Mouse (Mus musculus) intestine, postnatal 0 days (tissue): ENCODE data around the gene Gpr180. TPM values are rescaled to one million over a fixed set of nuclear protein-coding genes. Genes with fewer than 3 reads are reported as not detected.

Source experiments
- ATAC-seq: fragments of 200-750 bp; cut with Nextera tagmentation; 2 replicates; pipeline ENCODE4 v1.8.0; 2017; ENCODE audit warnings: mild to moderate bottlenecking, moderate TSS enrichment, moderate library complexity
- H3K27ac ChIP-seq: fragments of 300-500 bp; sonication (generic); 2 replicates; pipeline ENCODE4 v1.5.1; 2014; ENCODE audit warnings: mild to moderate bottlenecking, low read depth, low read length, moderate library complexity
- H3K27me3 ChIP-seq: fragments of 300-500 bp; sonication (generic); replicated peaks from 2 replicates; pipeline ENCODE4 v1.6.1; 2014; ENCODE audit warnings: low read length, mixed read lengths; ENCODE audit not compliant: control insufficient read depth, insufficient read depth
- H3K36me3 ChIP-seq: fragments of 300-500 bp; sonication (generic); 2 replicates; pipeline ENCODE4 v1.6.1; 2014; ENCODE audit warnings: mild to moderate bottlenecking, moderate library complexity; ENCODE audit not compliant: control insufficient read depth, insufficient read depth
- H3K4me1 ChIP-seq: fragments of 300-500 bp; sonication (generic); replicated peaks from 2 replicates; pipeline ENCODE4 v1.6.1; 2014; ENCODE audit warnings: antibody characterized with exemption, low read length, mixed read lengths; ENCODE audit not compliant: control insufficient read depth, insufficient read depth
- H3K4me2 ChIP-seq: fragments of 300-500 bp; sonication (generic); replicated peaks from 2 replicates; pipeline ENCODE4 v1.6.1; 2014; ENCODE audit warnings: low read depth, mild to moderate bottlenecking, moderate library complexity
- H3K4me3 ChIP-seq: fragments of 300-500 bp; sonication (generic); 2 replicates; pipeline ENCODE4 v1.5.1; 2014; ENCODE audit warnings: low read depth, low read length
- H3K9ac ChIP-seq: fragments of 300-500 bp; sonication (generic); 2 replicates; pipeline ENCODE4 v1.6.1; 2014; ENCODE audit warnings: mild to moderate bottlenecking, low read depth, low read length
- H3K9me3 ChIP-seq: fragments of 300-500 bp; sonication (generic); 2 replicates; pipeline ENCODE4 v1.6.1; 2016; ENCODE audit warnings: mixed run types; ENCODE audit not compliant: control insufficient read depth
- CTCF ChIP-seq: sonication (generic); IDR thresholded peaks from 2 replicates; pipeline ENCODE4 v1.5.1; 2016; ENCODE audit warnings: low read depth, mild to moderate bottlenecking, control low read depth, antibody characterized with exemption, moderate library complexity
- WGBS: fragments of 180-500 bp; shearing (Covaris S2); extraction: QIAGEN DNeasy Blood & Tissue Kit; methylation state at CpG from one replicate; pipeline ENCODE4 v1.1.7; 2014; 5-methylcytosine and 5-hydroxymethylcytosine counted together
- polyA plus RNA-seq: library from polyadenylated mRNA; unstranded; fragments of >200 nt; fragmentation: Nextera tagmentation; extraction: Ambion mirVana; gene quantifications from 2 replicates; pipeline ENCODE4 v1.2.1, GENCODE M21; 2015

Gene Gpr180
- polyA plus RNA-seq, 1 experiment from 2014 or later, result 27.5 TPM

- Histone ChIP-seq H3K9ac (no peak overlapping the region), H3K27me3 (peaks cover 14% of the 10 kb centered on the region; the same call in 1 of the 2 replicates), H3K4me3 (no peak overlapping the region), H3K4me2 (no peak overlapping the region), H3K27ac (no peak overlapping the region), H3K36me3 (no peaks in the 10 kb centered on the region), H3K4me1 (no peaks in the 10 kb centered on the region), H3K9me3 (no peaks in the 10 kb centered on the region)
- no peak for ATAC-seq
- WGBS, result 57% methylated on average over 10 of the region's 10 CpGs
- 0 out of 2 replicates have a peak, but pooled peaks have one; percentile 9 for TF ChIP-seq CTCF
Observed at GRCm38 (mm10) chr14:118193001-118193628, 56.2 kb downstream of the Gpr180 start.

DNA sequence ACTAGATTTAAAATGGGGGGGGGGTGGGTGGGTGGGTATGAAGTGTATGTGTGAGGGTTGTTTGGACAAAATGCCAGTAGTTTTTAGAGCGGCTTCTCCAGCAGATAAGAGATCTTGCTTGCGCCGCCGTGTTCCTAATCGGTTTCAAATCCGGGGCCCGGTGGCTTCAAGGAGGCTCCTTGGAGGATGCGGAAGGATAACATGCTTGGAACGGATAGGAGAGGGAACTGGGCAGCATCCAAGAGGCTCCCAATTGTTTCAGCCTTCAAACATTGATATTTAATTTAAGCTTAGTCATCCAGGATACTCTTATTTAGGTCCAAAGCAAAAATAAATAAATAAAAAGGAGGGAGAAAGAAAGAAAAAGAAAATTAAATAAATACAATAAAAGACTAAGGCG lies 56.7 kb downstream of the Gpr180 start:
- WGBS, result 55% methylated on average over 10 of the region's 10 CpGs
- Histone ChIP-seq H3K27ac (no peak overlapping the region), H3K9me3 (no peaks in the 10 kb centered on the region), H3K36me3 (no peaks in the 10 kb centered on the region), H3K9ac (no peak overlapping the region), H3K27me3 (peaks cover 14% of the 10 kb centered on the region; the same call in 1 of the 2 replicates), H3K4me1 (no peaks in the 10 kb centered on the region), H3K4me3 (no peak overlapping the region), H3K4me2 (no peak overlapping the region)
- no peak for ATAC-seq
- no peak for TF ChIP-seq CTCF

DNA sequence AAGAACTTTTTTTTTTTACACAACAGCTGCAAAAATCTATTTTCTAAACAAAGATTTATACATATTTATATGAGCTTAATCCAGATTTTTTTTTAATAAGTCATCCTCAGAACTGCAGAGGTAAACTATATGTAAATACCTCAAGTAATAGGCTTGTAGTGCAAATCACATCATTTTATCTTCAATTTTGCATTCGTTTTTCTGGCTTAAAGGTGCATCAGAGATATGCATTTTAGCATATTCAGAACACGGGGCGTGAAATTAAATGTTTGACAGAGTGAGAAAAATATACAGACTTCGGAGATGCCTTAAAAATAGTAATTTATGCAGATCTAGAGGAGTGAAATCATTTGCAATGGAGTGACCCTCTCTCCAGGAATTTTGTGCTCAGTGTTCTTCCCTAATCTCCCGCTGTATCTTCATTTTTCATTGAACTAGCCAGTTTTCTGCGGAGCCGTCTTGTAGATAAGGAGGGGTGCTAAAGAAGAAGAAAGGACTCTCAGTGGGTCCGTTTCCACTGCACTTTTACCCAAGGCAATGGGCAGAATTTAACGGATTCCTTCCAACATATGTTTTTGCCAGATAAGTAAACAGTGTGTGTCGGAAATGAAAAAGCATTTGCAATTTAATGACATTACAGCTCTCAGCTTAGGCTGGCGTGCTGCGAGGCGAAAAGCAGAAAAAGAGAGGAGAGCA lies 57.4 kb downstream of the Gpr180 start:
- Histone ChIP-seq H3K9me3 (no peaks in the 10 kb centered on the region), H3K27me3 (peaks cover 14% of the 10 kb centered on the region; the same call in 1 of the 2 replicates), H3K9ac (no peak overlapping the region), H3K36me3 (no peaks in the 10 kb centered on the region), H3K27ac (no peak overlapping the region), H3K4me1 (no peaks in the 10 kb centered on the region), H3K4me3 (no peak overlapping the region), H3K4me2 (no peak overlapping the region)
- no peak for TF ChIP-seq CTCF
- no peak for ATAC-seq
- WGBS, result 57% methylated on average over 13 of the region's 13 CpGs

GRCm38 (mm10) chr14:118197063-118197462 lies 60.1 kb downstream of the Gpr180 start:
- no peak for ATAC-seq
- no peaks in the 10 kb centered on the region for H3K9me3 ChIP-seq
- H3K9ac ChIP-seq, result no peak overlapping the region
- H3K4me2 ChIP-seq, result no peak overlapping the region
- no peak overlapping the region for H3K4me3 ChIP-seq
- no peaks in the 10 kb centered on the region for H3K4me1 ChIP-seq
- H3K27me3 ChIP-seq, result peaks cover 8% of the 10 kb centered on the region; the same call in 1 of the 2 replicates
- H3K27ac ChIP-seq, result no peak overlapping the region
- no peak for TF ChIP-seq CTCF
- 69% methylated on average over 12 of the region's 12 CpGs for WGBS
- no peaks in the 10 kb centered on the region for H3K36me3 ChIP-seq

DNA sequence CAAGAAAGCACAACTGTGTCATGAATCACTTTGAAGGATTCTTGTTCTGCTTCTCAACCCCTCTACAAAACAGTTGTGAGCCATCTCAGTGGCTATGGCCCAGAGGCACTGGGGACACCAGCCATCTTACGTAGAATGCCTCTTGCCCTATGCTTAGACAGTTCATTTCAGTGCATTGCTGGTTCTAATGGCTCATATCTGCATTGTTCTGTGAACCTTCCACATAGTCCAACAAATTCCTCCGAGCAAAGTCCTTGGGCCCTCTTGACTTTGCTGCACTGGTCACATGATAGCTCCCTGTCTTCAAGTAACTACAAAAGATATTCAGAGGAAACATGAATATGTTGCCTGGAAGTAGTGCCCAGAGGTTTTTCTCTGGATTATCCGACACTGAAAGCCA lies 63.8 kb downstream of the Gpr180 start:
- WGBS, result 75% methylated on average over 3 of the region's 3 CpGs
- TF ChIP-seq CTCF, result no peak
- ATAC-seq, result peak; percentile 91
- Histone ChIP-seq H3K9me3 (peaks cover 3% of the 10 kb centered on the region; the same call in 1 of the 2 replicates), H3K4me1 (no peaks in the 10 kb centered on the region), H3K9ac (no peak overlapping the region), H3K36me3 (no peaks in the 10 kb centered on the region), H3K4me2 (no peak overlapping the region), H3K4me3 (no peak overlapping the region), H3K27ac (no peak overlapping the region), H3K27me3 (0 out of 2 replicates have a peak, but pooled peaks cover 4% of the 10 kb centered on the region)

DNA sequence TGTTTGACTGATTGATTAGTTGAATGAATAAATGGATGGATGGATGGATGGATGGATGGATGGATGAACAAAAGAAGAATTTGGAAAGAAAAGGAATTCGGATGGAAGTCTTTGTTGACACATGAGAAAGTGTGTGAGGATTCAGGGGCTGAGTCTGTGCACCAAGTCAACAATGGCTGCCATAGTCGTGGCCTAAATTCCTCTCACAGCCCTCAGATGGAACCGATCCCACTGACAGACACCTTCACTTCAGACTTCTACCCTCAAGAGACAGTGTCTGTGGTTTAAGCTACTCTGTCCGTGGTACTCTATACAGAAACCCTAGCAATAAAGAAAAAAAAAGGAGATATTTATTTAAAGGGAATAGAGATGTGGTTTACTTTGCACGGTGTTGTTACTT lies 65.0 kb downstream of the Gpr180 start:
- 0 out of 2 replicates have a peak, but pooled peaks cover 4% of the 10 kb centered on the region for H3K27me3 ChIP-seq
- no peak overlapping the region for H3K4me2 ChIP-seq
- no peak overlapping the region for H3K27ac ChIP-seq
- WGBS, result 77% methylated on average over 5 of the region's 5 CpGs
- no peak overlapping the region for H3K4me3 ChIP-seq
- H3K4me1 ChIP-seq, result no peaks in the 10 kb centered on the region
- peaks cover 3% of the 10 kb centered on the region; the same call in 1 of the 2 replicates for H3K9me3 ChIP-seq
- TF ChIP-seq CTCF, result no peak
- ATAC-seq, result no peak
- H3K36me3 ChIP-seq, result no peaks in the 10 kb centered on the region
- no peak overlapping the region for H3K9ac ChIP-seq
